9 mouse cellular contexts compared by ENCODE assay signal in the genomic region with DNA sequence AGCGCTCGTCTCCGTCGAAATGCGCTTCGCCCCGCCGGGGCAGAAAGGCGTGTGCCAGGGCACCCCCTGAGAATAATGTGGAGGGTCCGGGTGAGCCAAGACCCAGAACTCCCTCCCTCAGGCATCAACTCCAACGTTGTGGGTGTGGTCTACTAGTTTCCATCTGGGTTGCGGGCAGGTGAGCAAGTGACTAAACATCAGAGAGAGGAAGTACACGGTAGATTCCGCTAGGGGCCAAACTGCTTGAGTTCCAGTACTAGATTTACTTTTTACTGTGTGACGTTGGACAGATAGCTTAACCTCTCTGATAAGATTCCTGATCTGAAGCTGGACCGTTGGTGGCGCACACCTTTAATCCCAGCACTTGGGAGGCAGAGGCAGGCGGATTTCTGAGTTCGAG. TPM values are rescaled to one million over a fixed set of nuclear protein-coding genes. Genes with fewer than 3 reads are reported as not detected.
DNase-seq lines count a peak whose midpoint lies in the region; ATAC-seq and TF ChIP-seq lines count a peak whose summit lies in the region.
"Had no signal": no experiment of that assay in that cellular context is flagged by ENCODE, and none has a peak within 500 bp of the region (broad histone marks: within the 10 kb centered on the region; RNA-seq: fewer than 3 reads in every experiment).

No protein-coding gene starts in this region.

- WGBS in forebrain, embryonic 15.5 days: 32% methylated on average over 19 of the region's 19 CpGs
- WGBS in liver, embryonic 14.5 days (ENCODE audit: insufficient replicate concordance): 19% methylated on average over 19 of the region's 19 CpGs
- whole genome bisulfite sequencing in stomach, postnatal 0 days: 29% methylated on average over 19 of the region's 19 CpGs

- H3K27me3 ChIP-seq in forebrain, embryonic 15.5 days: peaks cover 45% of the 10 kb centered on the region
- peaks cover 47% of the 10 kb centered on the region for H3K27me3 ChIP-seq in liver, embryonic 14.5 days (ENCODE audit: control insufficient read depth, insufficient read depth, low read length)
- no peaks in the 10 kb centered on the region; the same call in 1 of the 2 replicates for H3K27me3 ChIP-seq in stomach, postnatal 0 days (ENCODE audit: control insufficient read depth, insufficient read depth, low read length)

- no peaks in the 10 kb centered on the region for H3K36me3 ChIP-seq in forebrain, embryonic 15.5 days
- H3K36me3 ChIP-seq in liver, embryonic 14.5 days (replicated peaks; ENCODE audit: control insufficient read depth, insufficient read depth, low read depth): no peaks in the 10 kb centered on the region
- H3K36me3 ChIP-seq in stomach, postnatal 0 days (ENCODE audit: control insufficient read depth, insufficient read depth, low read length): no peaks in the 10 kb centered on the region

- peak overlapping the region; percentile 18 for H3K4me3 ChIP-seq in forebrain, embryonic 15.5 days
- H3K4me3 ChIP-seq in liver, embryonic 14.5 days (ENCODE audit: insufficient read depth in 1 of 2, low read depth in 2 of 2, low read length in 2 of 2): 0 out of 4 replicates have a peak overlapping the region, but pooled peaks of 1 of the 2 experiments have one; percentile 12
- H3K4me3 ChIP-seq in stomach, postnatal 0 days (ENCODE audit: low read depth, low read length): peak overlapping the region; percentile 13; the same call in 1 of the 2 replicates

- H3K27ac ChIP-seq in forebrain, embryonic 15.5 days (replicated peaks): no peak overlapping the region
- no peak overlapping the region for H3K27ac ChIP-seq in liver, embryonic 14.5 days
- H3K27ac ChIP-seq in stomach, postnatal 0 days (replicated peaks): no peak overlapping the region
- H3K27ac ChIP-seq: macrophage had no signal

- TF ChIP-seq EP300 in liver, embryonic 14.5 days (IDR thresholded peaks at IDR 0.05; ENCODE audit: low read depth): no peak
- no peak for TF ChIP-seq EP300 in stomach, postnatal 0 days (optimal IDR thresholded peaks at IDR 0.05)

- H3K4me2 ChIP-seq in forebrain, embryonic 15.5 days (replicated peaks): peak overlapping the region; percentile 31
- H3K4me2 ChIP-seq in liver, embryonic 14.5 days (ENCODE audit: low read depth): peak overlapping the region; percentile 37
- peak overlapping the region; percentile 45 for H3K4me2 ChIP-seq in stomach, postnatal 0 days (replicated peaks; ENCODE audit: low read depth)

- peak; percentile 42 for DNase-seq in thymus, postnatal 0 days (ENCODE audit: low spot score)
- no peak for DNase-seq in thymus, postnatal 25 days
- DNase-seq in liver, embryonic 14.5 days (ENCODE audit: low read depth in 3 of 3, low spot score in 3 of 3): no peak
- peak; percentile 37 for DNase-seq in stomach, postnatal 0 days (ENCODE audit: low spot score)
- no peak for DNase-seq in embryo, embryonic 11 days
- no peak for DNase-seq in yolk sac, embryonic 10.5 days (ENCODE audit: low spot score)
- DNase-seq: cerebellum, adult 18-20 months had no signal

- H3K9ac ChIP-seq in forebrain, embryonic 15.5 days (replicated peaks): no peak overlapping the region
- no peak overlapping the region for H3K9ac ChIP-seq in liver, embryonic 14.5 days (replicated peaks)
- no peak overlapping the region for H3K9ac ChIP-seq in stomach, postnatal 0 days (ENCODE audit: low read length)

- ATAC-seq in forebrain, embryonic 15.5 days (replicated peaks): no peak
- no peak for ATAC-seq in liver, embryonic 14.5 days (ENCODE audit: insufficient read depth)
- ATAC-seq in stomach, postnatal 0 days (ENCODE audit: low FRiP score, low TSS enrichment): no peak

- peaks cover 20% of the 10 kb centered on the region for H3K4me1 ChIP-seq in forebrain, embryonic 15.5 days
- peaks cover 0 to 3% of the 10 kb centered on the region in 2 experiments; a peak in 2 of 4 replicates for H3K4me1 ChIP-seq in liver, embryonic 14.5 days (replicated peaks; ENCODE audit: control insufficient read depth in 2 of 2, insufficient read depth in 2 of 2, low read length in 1 of 2)
- peaks cover 11% of the 10 kb centered on the region for H3K4me1 ChIP-seq in stomach, postnatal 0 days (replicated peaks; ENCODE audit: control insufficient read depth, insufficient read depth)

- no peaks in the 10 kb centered on the region for H3K9me3 ChIP-seq in forebrain, embryonic 15.5 days
- H3K9me3 ChIP-seq in liver, embryonic 14.5 days (ENCODE audit: control insufficient read depth, low read length): no peaks in the 10 kb centered on the region
- no peaks in the 10 kb centered on the region for H3K9me3 ChIP-seq in stomach, postnatal 0 days (ENCODE audit: control insufficient read depth, low read length)

- TF ChIP-seq CTCF in liver, embryonic 14.5 days (IDR thresholded peaks at IDR 0.05; ENCODE audit: low read depth): peak; percentile 17; the same call in 1 of the 2 replicates
- 0 out of 2 replicates have a peak, but pooled peaks have one; percentile 22 for TF ChIP-seq CTCF in stomach, postnatal 0 days (IDR thresholded peaks at IDR 0.05; ENCODE audit: low read depth)

RNA-seq across cellular contexts. Expression of a gene that starts 7.5 kb away (rescaled TPM):
- 2.2 and 2.7 TPM in 2 replicates for polyA plus RNA-seq in thymus, postnatal 0 days (2015; fragmentation: Nextera tagmentation; extraction: Ambion mirVana)
- polyA plus RNA-seq in forebrain, embryonic 15.5 days (2015; fragmentation: Nextera tagmentation; extraction: Ambion mirVana): 0.22 and 0.36 TPM in 2 replicates
- polyA plus RNA-seq in liver, embryonic 14.5 days (2012; rRNA removed): 2.1 and 2.8 TPM in 2 replicates
- 1.6 and 1.9 TPM in 2 replicates for polyA plus RNA-seq in liver, embryonic 14.5 days (2014; fragmentation: Nextera tagmentation; extraction: Ambion mirVana)
- 0.68 and 0.98 TPM in 2 replicates for polyA plus RNA-seq in stomach, postnatal 0 days (2015; fragmentation: Nextera tagmentation; extraction: Ambion mirVana)
- polyA plus RNA-seq: macrophage had no signal

RNA-seq across cellular contexts. Expression of a gene that starts 15.7 kb away (rescaled TPM):
- polyA plus RNA-seq in thymus, postnatal 0 days (2015; fragmentation: Nextera tagmentation; extraction: Ambion mirVana): 0.12 and 0.21 TPM in 2 replicates
- polyA plus RNA-seq in forebrain, embryonic 15.5 days (2015; fragmentation: Nextera tagmentation; extraction: Ambion mirVana): 0.69 and 0.80 TPM in 2 replicates
- not detected in 2 replicates for polyA plus RNA-seq in liver, embryonic 14.5 days (2012; rRNA removed)
- polyA plus RNA-seq in liver, embryonic 14.5 days (2014; fragmentation: Nextera tagmentation; extraction: Ambion mirVana): not detected in 2 replicates
- 0.11 and 0.21 TPM in 2 replicates for polyA plus RNA-seq in stomach, postnatal 0 days (2015; fragmentation: Nextera tagmentation; extraction: Ambion mirVana)
- polyA plus RNA-seq: macrophage had no signal

RNA-seq across cellular contexts. Expression of a gene that starts 17.9 kb away (rescaled TPM):
- 1.4 and 2.3 TPM in 2 replicates for polyA plus RNA-seq in thymus, postnatal 0 days (2015; fragmentation: Nextera tagmentation; extraction: Ambion mirVana)
- 2.5 and 2.7 TPM in 2 replicates for polyA plus RNA-seq in forebrain, embryonic 15.5 days (2015; fragmentation: Nextera tagmentation; extraction: Ambion mirVana)
- polyA plus RNA-seq in liver, embryonic 14.5 days (2012; rRNA removed): 0.31 and 0.34 TPM in 2 replicates
- polyA plus RNA-seq in liver, embryonic 14.5 days (2014; fragmentation: Nextera tagmentation; extraction: Ambion mirVana): 0.10 and 0.24 TPM in 2 replicates
- polyA plus RNA-seq in stomach, postnatal 0 days (2015; fragmentation: Nextera tagmentation; extraction: Ambion mirVana): 5.6 and 6.4 TPM in 2 replicates

RNA-seq across cellular contexts. Expression of a gene that starts 27.9 kb away (rescaled TPM):
- polyA plus RNA-seq in thymus, postnatal 0 days (2015; fragmentation: Nextera tagmentation; extraction: Ambion mirVana): 6.9 and 10.2 TPM in 2 replicates
- polyA plus RNA-seq in forebrain, embryonic 15.5 days (2015; fragmentation: Nextera tagmentation; extraction: Ambion mirVana): 12.3 and 12.9 TPM in 2 replicates
- polyA plus RNA-seq in liver, embryonic 14.5 days (2012; rRNA removed): 18.4 and 43.1 TPM in 2 replicates
- polyA plus RNA-seq in liver, embryonic 14.5 days (2014; fragmentation: Nextera tagmentation; extraction: Ambion mirVana): 1.9 and 2.2 TPM in 2 replicates
- polyA plus RNA-seq in stomach, postnatal 0 days (2015; fragmentation: Nextera tagmentation; extraction: Ambion mirVana): 2.8 and 4.0 TPM in 2 replicates

RNA-seq across cellular contexts. Expression of a gene that starts 36.1 kb away (rescaled TPM):
- 0.24 and 0.26 TPM in 2 replicates for polyA plus RNA-seq in thymus, postnatal 0 days (2015; fragmentation: Nextera tagmentation; extraction: Ambion mirVana)
- 27.2 and 29.6 TPM in 2 replicates for polyA plus RNA-seq in forebrain, embryonic 15.5 days (2015; fragmentation: Nextera tagmentation; extraction: Ambion mirVana)
- polyA plus RNA-seq in liver, embryonic 14.5 days (2012; rRNA removed): 0.31 and 0.35 TPM in 2 replicates
- 0.06 and 0.13 TPM in 2 replicates for polyA plus RNA-seq in liver, embryonic 14.5 days (2014; fragmentation: Nextera tagmentation; extraction: Ambion mirVana)
- polyA plus RNA-seq in stomach, postnatal 0 days (2015; fragmentation: Nextera tagmentation; extraction: Ambion mirVana): 0.69 and 1.1 TPM in 2 replicates

Comparison
In these comparisons a context has a peak if more than half of its experiments do, and no peak if none do; other contexts are left out.
1. DNase-seq: peak in thymus, postnatal 0 days (single experiment) and stomach, postnatal 0 days (single experiment); none in thymus, postnatal 25 days (single experiment), liver, embryonic 14.5 days (0 of 3), embryo, embryonic 11 days (single experiment) and yolk sac, embryonic 10.5 days (single experiment).
2. Peak in every context shown above with its lines, with median percentiles within 50 percentile points of each other: H3K4me2 ChIP-seq.